Mouse (Mus musculus): ENCODE data around the gene Calm1.

DNA sequence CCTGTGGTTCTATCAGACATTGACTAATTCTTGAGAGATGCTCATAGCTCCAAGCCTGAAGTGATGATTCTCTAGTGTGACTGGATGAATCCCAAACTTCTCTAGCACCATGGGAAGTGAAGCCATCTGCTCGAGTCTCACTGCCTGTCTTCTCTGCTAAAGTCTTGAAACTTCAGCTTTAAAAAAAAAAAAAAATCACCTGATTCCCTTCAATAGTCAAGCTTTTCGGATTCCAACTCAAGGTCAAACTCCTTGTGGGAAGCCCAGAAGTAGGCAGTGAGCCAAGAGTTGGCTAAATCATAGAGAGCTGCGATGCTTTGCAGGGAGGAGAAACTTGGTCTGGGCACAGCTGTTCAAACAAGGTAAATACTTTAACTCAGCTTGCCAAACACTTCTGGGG lies 15.5 kb downstream of the Calm1 start:
- no peak for TF ChIP-seq MYOD1 (IDR thresholded peaks at IDR 0.05; ENCODE audit: control insufficient read depth in 1 of 3, insufficient read length in 2 of 3, low read depth in 2 of 3)
- no peak for TF ChIP-seq POLR2A (IDR thresholded peaks at IDR 0.05; ENCODE audit: insufficient read length, low read depth)
- TF ChIP-seq MAX (IDR thresholded peaks at IDR 0.05; ENCODE audit: low read depth) = no peak
- TF ChIP-seq USF1 (IDR thresholded peaks at IDR 0.05; ENCODE audit: low read depth) = no peak
